Mouse (Mus musculus): ENCODE measurements around the gene Cog6.

The Cog6 gene

DNA sequence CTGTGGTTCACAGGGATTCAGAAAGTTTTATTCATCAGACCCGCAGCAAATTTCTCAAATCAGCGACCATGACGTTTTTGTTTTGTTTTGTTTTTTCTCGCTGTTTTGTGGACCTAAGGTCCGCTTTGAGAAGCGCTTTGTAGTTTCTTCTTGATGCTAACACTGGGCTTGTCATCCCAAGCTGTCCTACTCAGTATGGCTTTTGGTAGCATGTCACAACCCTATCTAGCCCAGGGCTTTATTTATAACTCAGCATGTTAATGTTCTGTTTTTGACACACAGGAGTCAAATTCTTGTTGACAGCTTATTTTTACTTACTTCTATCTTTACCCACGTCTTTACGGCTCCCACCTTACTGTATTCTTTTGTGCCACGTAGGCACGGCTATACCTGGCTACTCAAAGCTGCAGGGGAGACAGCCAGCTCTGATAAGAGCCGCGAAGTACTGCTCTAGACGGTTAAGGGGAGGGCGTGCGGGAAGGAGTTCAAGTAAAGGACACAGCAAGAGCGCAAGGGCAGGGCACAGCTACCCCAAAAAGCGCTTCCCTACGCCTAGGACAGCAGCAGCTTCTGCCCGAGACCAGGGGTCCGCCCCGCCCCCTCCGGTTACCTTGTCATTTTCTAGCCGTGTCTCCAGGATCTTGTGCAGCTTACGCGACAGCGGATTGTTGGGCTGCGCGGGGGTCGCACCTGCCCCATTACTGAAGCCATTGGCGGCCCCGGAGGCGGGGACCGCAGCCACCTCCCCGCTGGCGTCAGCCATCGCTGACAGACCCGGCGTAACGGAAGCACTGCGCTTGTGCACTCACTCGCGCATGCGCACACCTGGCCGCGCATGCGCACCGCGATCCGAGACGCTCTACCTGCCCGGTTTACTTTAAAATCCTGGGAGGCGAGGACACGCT lies at the start of gene Cog6:
Gene Cog6, minus strand, starts transcription at position 802 of the 905 bp plus-strand sequence.
- in situ Hi-C loops (cut with MboI, MseI), result no loop called here

DNA sequence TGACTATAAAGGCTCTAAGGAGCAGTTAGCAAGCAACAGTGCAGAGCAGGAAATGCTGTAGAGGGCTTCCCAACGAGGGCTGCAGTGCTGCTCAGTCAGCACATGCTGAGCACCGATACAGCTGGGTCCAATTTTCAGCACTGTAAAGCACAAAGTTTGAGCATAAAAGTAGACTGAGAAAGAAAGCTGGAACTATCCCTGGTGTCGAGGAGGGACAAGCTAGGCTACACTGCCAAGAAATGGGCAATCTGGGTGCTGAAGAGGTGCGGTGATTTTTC lies 49.0 kb upstream of the Cog6 start:
- in situ Hi-C loops (cut with MboI, MseI), result loop anchor here (10.0 kb wide), 1 partner anchor 99 kb away; no protein-coding TSS in a partner anchor

DNA sequence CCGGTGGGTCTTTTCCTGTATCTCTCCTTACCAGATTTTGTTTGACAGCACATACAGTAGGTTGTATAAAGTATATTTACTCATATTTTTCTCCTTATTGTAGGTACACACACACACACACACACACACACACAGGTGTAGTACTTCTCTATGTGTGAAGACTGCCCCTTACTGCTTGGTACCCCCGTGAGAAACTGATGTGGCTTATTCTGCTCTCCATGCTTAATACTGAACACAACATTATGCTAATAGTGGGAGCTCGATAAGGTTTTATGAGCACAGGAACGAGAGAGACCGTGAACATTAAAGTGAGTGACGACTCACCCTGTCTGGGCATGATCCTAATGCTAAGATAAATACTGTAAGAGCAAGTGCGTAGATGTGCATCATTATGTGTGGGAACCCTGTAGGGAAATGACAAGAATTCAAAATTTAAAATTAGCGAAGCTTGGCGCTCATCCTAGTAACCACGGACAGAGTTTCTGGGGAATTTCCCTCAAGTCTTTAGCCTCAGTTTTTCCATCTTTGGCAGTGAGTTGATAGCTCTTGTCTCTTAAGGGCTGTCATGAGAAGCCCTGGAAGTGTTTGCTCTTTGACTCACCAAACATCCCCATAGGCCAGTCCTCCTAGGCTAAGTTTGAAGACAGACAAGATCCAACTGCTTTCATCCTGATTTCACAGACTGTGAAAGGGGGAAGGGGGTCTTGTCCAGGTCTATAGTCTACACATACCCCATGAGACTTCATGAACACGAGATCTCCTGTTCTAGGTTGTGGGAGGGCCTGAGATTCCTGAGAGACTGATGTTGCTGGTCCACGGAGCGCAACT lies 48.4 kb upstream of the Cog6 start:
- in situ Hi-C loops (cut with MboI, MseI), result loop anchor here (10.0 kb wide), 1 partner anchor 99 kb away; no protein-coding TSS in a partner anchor

DNA sequence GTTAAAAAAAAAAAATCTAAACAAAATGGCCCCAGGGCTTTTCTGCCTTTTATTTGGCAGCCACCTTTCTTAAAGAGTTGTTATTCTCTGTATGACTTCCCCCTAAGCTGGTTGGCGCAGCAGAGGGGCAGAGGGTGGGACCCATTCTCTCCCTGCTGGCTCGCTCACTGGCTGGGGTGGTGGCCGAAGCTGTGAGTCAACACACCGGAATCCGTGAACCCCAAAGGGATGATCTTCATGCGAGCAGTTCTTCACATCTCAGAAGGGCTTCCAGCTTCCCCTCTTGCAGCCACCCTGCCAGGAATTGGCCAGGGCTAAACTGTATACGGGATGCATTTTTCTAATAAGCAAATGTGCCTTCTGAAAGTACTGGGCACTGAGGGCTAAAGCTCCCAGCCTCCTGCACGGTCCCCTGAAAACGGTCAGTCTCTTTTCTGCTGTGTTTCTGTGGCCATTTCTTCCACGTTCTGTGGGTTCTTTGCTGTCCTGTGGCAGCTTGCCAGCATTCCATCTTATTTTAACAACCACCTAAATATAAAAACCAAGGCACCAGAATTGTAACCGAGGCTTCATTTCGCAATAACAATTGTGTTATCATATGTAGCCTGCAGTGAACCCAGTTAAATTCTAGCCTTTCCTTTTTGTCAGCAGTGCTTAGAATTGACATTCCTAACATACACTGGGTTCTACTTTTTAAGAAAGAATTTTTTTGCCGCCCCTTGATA lies 46.5 kb upstream of the Cog6 start:
- in situ Hi-C loops (cut with MboI, MseI), result loop anchor here (10.0 kb wide), 1 partner anchor 101 kb away; no protein-coding TSS in a partner anchor

DNA sequence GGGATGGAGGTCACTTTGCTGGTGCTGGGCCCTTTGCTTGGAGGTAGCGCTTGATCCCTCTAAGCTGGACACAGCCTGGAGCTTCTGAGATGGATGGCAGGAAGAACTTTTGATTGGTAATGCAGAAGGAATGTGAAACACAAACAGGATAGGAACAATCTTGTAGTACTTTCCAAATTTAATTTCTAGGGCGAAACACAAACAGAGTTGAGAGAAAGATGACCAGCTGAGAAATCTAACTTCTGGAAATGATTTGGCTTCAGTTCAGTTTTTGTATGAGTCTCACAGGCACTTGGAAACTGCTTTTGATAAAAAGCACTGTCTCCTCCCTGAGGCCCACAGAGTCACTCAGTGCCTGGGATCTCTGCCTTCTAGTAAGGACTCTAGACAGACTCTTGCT lies 42.9 kb upstream of the Cog6 start:
- in situ Hi-C loops (cut with MboI, MseI), result loop anchor here (10.0 kb wide), 1 partner anchor 105 kb away; no protein-coding TSS in a partner anchor

DNA sequence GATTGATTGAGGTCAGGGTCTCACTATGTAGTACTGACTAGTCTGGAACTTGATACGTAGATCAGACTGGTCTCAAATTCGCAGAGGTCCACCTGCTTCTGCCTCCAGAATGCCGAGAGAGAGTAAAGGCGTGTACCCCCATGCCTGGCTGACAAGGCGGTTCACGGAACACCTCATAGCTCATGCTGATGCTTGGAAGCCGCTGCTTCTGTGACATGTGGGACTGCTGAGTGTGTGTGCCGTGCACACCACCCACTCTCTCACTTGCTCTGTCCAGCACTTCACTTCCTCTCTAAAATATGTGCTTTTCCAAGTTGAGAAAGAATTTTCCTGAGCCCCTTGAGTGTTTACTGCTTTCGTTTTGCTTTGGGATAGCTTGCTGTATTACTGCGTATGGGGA lies 39.4 kb upstream of the Cog6 start:
- in situ Hi-C loops (cut with MboI, MseI), result no loop called here

DNA sequence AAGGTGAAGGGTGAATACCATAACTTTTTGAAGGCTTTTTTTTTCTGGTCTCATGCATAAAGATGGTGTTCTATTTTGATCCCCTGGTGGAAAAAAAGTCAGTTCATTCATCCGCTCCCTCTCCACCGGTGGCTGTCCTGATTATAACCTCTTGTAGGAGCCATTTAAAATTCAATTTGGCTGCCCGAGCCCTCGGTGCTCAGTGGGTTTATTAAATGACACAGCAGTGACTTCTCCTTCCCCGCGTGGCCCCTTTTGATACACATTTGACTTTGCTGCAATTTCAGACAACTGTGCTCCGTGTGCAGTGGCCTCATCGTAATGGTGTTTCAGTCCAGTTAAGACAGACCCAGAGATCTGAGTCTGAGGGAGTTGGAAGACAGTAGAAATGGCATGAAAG lies 35.3 kb upstream of the Cog6 start:
- in situ Hi-C loops (cut with MboI, MseI), result no loop called here

DNA sequence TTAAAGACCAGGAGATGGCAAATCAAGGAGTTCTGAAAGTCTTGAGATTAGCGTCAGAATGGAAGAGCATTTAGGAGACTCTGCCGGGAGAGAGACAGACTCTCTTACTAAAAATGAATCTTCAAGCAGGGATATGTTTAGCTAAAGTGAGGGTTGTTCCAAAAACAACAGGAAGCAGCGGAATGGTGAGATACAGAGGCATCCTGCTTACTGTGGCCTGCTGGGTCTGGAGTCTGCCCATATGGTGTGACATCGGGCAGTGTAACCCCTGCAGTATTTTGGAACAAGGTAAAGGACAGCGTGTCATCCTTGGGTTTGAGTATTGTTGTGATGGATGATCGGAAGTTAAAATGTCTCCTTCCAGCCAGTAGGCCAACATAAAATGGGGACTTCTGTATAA lies 29.3 kb upstream of the Cog6 start:
- in situ Hi-C loops (cut with MboI, MseI), result no loop called here

DNA sequence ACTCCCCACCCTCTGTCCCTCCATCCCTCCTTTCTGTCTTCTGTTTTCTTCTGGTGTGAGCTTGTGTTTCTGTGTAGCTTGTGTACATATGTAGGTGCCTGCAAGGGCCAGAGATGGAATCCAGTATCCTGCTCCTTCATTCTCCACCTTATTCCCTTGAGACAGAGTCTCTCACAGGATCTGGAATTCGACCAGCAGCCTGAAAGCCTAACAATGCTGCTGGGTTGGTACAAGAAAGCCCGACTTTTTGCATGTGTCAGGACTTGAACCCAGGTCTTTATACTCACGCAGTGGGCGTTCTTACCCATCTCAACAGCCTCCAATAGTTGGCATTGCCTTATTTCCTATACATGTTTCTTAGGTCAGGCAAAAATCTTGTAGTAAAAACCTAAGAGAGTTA lies 28.7 kb upstream of the Cog6 start:
- in situ Hi-C loops (cut with MboI, MseI), result no loop called here

DNA sequence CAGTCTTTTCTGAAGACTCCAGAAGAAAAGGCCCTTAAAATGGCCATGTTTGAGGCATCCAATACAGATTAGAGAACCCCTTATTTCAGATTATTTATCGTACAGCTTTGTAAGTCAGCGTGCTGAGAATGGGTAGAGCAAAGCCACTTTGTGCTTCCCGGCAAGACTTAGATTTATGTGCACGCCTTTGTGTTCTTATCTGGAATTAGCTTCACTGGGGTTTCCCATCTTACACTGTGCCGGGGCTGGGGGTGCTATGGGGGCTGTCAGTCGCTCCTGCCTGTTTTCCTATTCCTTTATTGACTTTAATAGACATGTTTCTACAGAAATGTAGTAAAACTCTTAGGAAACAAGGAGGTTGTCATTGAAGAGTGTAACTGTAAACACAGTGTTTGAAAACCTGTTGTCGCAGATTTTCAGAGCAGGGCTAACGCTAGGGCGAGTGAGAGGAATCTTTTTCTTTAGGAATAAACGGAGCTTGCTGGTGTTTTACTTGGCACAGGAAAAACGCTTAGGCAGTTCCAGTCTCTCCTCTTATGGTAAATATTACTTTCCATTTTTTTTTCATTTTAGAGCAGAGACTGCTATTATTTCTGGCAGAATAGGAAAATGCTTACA lies 27.8 kb upstream of the Cog6 start:
- in situ Hi-C loops (cut with MboI, MseI), result no loop called here

DNA sequence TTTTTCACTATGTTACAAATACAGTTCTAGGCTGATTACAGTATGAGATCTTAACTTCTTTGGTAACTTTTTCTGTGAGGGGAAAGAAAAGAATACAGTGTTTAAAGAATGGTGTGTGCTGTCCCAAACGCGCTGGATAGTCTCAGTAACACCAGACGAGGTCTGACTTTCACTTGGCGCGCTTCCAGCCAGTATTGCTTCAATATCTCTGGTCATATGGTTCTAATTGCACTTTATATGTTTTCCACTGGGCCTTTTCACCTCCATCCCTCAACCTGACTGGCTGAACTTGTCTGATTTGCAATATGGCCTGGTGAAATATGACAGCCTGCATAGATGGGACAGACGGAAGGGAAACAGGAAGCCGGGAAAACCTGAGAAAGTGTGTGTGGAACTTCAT lies 27.2 kb upstream of the Cog6 start:
- in situ Hi-C loops (cut with MboI, MseI), result no loop called here

DNA sequence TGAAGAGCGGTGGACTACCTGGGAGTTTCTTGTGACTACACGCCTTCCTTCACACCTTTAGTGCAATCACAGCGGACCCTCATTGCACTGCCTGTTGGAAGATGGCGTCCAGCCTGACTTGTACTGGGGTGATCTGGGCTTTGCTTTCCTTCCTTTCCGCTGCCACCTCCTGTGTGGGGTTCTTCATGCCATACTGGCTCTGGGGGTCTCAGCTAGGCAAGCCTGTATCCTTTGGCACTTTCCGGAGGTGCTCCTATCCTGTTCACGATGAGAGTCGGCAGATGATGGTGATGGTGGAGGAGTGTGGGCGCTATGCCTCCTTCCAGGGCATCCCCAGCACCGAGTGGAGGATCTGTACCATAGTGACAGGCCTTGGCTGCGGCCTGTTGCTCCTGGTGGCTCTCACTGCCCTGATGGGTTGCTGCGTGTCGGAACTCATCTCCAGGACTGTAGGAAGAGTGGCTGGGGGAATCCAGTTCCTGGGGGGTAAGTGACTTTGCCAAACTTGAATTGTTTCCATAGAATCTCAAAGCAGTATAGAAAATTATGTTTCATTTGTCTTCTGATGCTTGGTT lies 26.3 kb upstream of the Cog6 start:
- in situ Hi-C loops (cut with MboI, MseI), result no loop called here

DNA sequence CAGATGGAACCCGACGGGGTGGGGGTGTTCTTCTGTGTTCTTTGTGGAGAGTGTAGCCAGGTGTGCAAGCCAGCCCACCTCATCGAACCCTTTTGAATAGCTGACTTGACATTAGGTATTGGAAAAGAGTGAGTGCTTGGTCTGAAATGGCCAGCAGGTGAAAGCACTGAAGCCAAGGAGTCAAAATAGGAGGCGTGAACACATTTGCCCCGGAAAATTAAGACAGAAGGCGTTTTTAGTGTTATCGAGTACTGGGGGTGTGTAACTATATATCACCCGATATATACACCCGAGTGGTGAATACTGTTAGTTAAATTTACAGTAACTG lies 25.2 kb upstream of the Cog6 start:
- in situ Hi-C loops (cut with MboI, MseI), result no loop called here

DNA sequence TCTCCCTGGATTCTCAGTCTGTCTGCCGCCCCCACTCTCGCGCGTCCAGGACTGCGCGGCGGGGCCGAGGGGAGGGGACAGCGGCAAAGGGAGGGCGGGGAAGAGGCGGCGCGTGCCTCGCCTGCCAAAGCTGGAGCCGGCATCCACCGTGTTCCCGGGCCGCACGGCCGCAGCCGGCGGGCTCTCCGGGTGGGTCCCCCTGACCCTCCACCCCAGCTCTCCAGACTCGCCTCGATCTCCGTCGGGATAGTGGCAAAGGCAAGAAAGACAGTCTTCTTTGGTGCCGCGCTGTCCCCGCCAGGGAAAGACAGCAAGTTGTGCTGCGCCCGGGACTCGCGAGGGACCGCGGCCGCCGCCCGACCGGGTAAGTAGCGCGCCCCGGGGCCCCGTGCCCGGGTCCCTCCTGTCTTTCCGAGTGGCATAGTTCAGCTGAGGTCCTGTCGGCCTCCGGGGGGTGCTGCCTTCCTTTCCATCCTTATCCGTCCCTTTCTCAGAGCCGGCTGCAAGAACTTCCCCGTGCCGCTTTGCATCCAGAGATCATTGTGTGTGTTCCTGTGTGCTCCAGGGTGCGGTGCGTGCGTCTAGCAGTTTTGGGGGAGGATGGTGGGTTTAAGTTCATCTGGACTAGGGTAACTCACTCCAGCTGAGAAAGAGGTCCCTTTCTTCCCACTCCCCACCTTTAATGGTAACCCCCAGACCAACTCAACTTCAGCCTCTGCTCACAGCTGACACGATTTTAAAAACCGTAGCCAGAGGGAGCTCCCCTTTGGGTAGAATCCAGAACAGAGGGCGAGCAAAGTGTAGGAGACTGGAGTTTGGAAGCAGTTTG lies 24.6 kb upstream of the Cog6 start, which contains the start of gene Lhfp:
Gene Lhfp, plus strand, starts transcription at position 118 of the 829 bp plus-strand sequence.
- in situ Hi-C loops (cut with MboI, MseI), result no loop called here

DNA sequence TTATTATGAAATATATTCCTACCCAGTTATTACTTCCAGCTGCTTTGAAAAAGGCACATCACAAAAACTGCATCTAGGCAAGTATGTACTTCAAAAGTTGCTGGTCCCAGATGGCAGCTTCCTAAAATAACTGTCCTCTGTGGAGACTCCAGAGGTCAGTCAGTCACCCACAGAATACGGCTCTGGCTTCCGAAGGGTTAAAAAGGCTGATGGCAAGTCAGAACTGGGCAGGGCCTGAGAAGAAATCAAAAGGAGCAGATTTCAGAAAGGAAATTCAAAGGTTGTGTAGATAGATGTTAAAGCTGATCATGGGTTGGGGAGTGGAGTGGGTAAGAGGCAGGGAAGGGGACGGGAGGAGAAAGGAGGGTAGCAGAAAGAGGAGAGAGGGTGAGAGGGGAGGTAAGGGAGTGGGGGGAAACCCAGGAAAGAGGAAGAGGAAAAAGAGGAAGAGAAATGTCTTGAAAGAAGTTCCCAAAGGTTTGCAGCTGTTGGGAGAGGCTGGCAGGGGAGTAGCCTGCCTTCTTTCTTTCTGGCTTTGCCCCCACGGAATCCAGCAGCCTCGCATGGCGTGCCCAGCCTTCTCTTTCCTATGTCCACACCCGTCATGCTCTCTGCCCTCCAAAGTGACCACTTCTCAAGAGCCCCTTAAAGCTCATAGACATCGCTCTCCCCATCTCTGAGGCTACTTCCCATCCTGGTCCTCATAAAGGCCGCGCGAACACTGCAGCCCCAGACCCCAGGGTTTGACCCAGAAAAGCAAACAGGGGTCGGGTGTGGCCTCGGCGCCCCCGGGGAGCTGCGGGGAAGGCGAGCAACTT lies 23.8 kb upstream of the Cog6 start:
- in situ Hi-C loops (cut with MboI, MseI), result no loop called here

DNA sequence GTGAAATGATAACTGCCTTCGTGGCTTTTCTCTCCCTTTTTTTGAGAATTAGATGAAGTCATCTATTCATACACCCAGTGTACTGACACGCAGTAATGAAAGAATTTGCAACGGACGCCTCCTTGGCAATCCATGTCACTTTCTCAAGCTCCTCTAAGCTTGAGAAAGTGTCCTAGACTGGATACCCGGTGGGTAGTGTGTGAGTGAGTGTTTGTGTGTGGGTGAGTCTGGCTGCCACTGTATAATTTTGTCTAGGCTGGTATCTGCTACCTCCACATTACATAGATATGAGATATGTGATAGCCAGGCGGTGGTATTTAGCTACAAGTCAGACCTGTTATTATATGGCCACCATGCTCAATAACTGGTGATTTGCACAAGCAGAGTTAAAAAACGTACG lies 22.7 kb upstream of the Cog6 start:
- in situ Hi-C loops (cut with MboI, MseI), result no loop called here

DNA sequence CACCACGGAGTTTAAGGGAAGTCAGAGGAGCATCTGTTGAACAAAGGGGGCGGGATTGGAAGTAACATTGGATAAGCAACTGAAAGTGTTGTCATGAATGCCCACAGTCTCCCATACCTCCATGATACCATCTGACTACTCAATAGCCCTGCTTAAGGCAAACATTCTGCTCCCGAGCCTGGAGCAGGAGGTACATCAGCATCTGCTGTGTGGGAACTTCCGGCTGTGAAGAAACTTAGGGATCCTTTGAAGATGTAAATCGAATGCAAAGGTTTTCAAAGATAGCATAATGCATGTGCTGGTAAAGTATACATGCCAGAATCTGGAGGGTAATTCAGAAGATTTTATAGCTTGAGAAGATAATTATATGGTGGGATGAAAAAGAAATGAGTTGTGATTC lies 21.9 kb upstream of the Cog6 start:
- in situ Hi-C loops (cut with MboI, MseI), result no loop called here

DNA sequence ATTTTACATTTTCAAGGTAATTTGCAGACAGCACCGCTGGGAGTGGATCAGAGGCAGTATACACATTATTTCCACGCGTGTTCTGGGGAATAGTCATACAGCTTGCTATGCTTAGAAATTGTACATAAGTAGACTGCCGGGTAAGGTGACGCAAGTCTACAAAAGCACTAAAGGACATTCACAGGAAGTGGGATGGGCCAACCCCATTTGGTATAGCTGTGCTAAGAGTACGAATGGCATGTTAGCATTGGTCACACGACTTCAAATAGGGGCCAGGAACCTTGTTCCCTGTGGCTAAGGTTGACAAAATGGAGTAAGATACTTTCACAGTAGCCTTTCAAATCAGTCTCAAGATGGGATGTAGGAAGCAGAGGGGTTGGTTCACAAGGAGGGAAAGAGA lies 19.9 kb upstream of the Cog6 start:
- in situ Hi-C loops (cut with MboI, MseI), result no loop called here

DNA sequence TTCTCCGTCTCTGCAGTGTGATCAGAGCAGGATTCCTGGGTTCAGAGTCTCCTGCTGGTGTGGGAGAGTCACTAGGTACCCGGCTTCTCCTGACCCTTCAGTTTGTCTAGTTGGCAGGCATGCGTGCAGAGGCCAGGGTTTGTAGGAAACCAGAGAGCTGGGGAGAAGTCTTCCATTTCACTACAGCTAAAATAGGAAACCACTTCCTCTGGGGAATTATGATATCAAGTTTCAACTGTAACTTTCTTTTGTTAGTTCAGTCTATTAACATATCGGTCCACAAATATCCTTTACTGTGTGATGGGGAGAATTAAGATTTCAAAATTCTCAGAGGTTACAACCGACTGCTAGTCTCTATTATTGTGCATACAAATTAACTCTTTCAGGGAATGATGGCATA lies 19.0 kb upstream of the Cog6 start:
- in situ Hi-C loops (cut with MboI, MseI), result no loop called here

DNA sequence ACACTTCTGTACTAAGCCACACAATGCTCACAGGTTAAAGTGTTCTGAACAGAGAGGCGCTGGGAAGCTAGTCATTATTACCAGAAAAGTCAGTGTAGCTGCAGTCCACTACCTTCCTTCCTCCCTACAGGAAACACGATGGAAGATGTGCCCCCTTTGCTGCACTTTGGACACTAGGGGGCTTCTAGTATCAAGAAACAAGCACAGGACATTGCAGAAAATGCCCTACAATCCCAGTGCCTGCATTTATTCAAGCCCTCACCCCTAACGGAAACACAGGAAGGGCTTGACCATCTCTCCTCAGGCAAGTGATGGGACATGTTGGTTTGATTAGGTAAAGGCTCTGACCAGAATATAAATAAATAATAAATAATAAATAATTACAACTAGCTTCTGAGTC lies 16.4 kb upstream of the Cog6 start:
- in situ Hi-C loops (cut with MboI, MseI), result no loop called here
